Mouse (Mus musculus) erythroblast, embryonic 14.5 days (primary cell): ENCODE data around the gene Gdi1.

Experiments used
- GATA1 ChIP-seq: IDR thresholded peaks from 2 replicates; pipeline ENCODE4 v1.6.1; 2012; ENCODE audit warnings: low read length, inconsistent platforms, mixed read lengths
- TAL1 ChIP-seq: IDR thresholded peaks from 3 replicates; pipeline ENCODE4 v1.6.1; 2012; ENCODE audit warnings: low read length, inconsistent platforms, mixed read lengths

DNA sequence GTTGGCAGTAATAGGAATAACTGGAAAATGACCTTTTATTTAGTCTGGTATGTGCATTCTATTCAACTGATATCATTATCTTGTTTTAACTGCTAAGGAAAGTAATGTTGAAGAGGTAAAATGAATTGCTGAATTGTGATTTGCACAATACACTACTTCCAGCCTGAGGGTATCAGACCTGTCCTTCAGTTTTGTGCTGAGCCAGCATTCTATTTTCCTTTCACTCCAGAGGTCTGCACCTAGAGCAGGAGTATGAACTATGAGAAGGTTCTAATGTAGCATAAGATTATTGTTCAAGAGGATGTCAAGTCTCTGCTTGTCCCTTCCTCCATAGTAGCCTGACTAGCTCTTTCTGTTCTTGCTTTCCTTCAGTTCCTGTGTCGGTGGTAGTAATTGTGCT, 6.5 kb upstream of the Gdi1 start:
- TF ChIP-seq GATA1 (no peak), TAL1 (no peak)
